Mouse (Mus musculus) liver, embryonic 13.5 days (tissue): Measurements from ENCODE around the gene Lamb3. TPM values are rescaled to one million over a fixed set of nuclear protein-coding genes. Genes with fewer than 3 reads are reported as not detected.
A peak's percentile ranks its signal among the peaks of the same experiment; 100 is the strongest.
"Not testable (repeated sequence)": the region's sequence is repeated elsewhere in the genome, so short reads cannot be mapped to it uniquely, and the experiment has no call there.

Experiments
- ATAC-seq: fragments of 200-750 bp; cut with Nextera tagmentation; 2 replicates; pipeline ENCODE4 v1.8.0; 2017; ENCODE audit warnings: low read depth, mild to moderate bottlenecking, moderate number of reproducible peaks, moderate library complexity
- DNase-seq: peaks from one replicate; pipeline ENCODE4 v3.0.0; 2022
- H3K27ac ChIP-seq: fragments of 300-500 bp; sonication (generic); 2 replicates; pipeline ENCODE4 v1.5.1; 2015; ENCODE audit warnings: moderate library complexity, mild to moderate bottlenecking, inconsistent platforms
- H3K27me3 ChIP-seq: fragments of 300-500 bp; sonication (generic); 2 replicates; pipeline ENCODE4 v1.6.1; 2015; ENCODE audit warnings: mild to moderate bottlenecking, inconsistent platforms
- H3K36me3 ChIP-seq: fragments of 300-500 bp; sonication (generic); 2 replicates; pipeline ENCODE4 v1.6.1; 2015; ENCODE audit warnings: mild to moderate bottlenecking, inconsistent platforms
- H3K4me1 ChIP-seq: fragments of 300-500 bp; sonication (generic); replicated peaks from 2 replicates; pipeline ENCODE4 v1.6.1; 2015; ENCODE audit warnings: inconsistent platforms
- H3K4me2 ChIP-seq: fragments of 300-500 bp; sonication (generic); 2 replicates; pipeline ENCODE4 v1.6.1; 2015; ENCODE audit warnings: inconsistent platforms, mild to moderate bottlenecking, moderate library complexity
- H3K4me3 ChIP-seq: fragments of 300-500 bp; sonication (generic); replicated peaks from 2 replicates; pipeline ENCODE4 v1.5.1; 2015; ENCODE audit warnings: mild to moderate bottlenecking, inconsistent platforms
- H3K9ac ChIP-seq: fragments of 300-500 bp; sonication (generic); 2 replicates; pipeline ENCODE4 v1.6.1; 2015; ENCODE audit warnings: mild to moderate bottlenecking, inconsistent platforms
- H3K9me3 ChIP-seq: fragments of 300-500 bp; sonication (generic); replicated peaks from 2 replicates; pipeline ENCODE4 v1.6.1; 2016; ENCODE audit warnings: inconsistent platforms
- whole genome bisulfite sequencing: fragments of 180-500 bp; shearing (Covaris S2); methylation state at CpG from one replicate; pipeline ENCODE4 v1.1.7; 2015; ENCODE audit not compliant: insufficient replicate concordance; 5-methylcytosine and 5-hydroxymethylcytosine counted together
- polyA plus RNA-seq: library from polyadenylated mRNA; unstranded; fragments of >200 nt; fragmentation: Nextera tagmentation; extraction: Ambion mirVana; gene quantifications from 2 replicates; pipeline ENCODE4 v1.2.1, GENCODE M21; 2015

Lamb3 gene
- polyA plus RNA-seq, 1 experiment from 2014 or later, result 0.25 TPM

GRCm38 (mm10) chr1:193265734-193266133 lies 58.2 kb downstream of the Lamb3 start:
- Histone ChIP-seq H3K27me3 (no peaks in the 10 kb centered on the region), H3K36me3 (no peaks in the 10 kb centered on the region), H3K4me3 (no peak overlapping the region), H3K4me1 (no peaks in the 10 kb centered on the region), H3K9me3 (no peaks in the 10 kb centered on the region), H3K9ac (no peak overlapping the region), H3K27ac (no peak overlapping the region), H3K4me2 (no peak overlapping the region)
- ATAC-seq (no peak), DNase-seq (no peak)

GRCm38 (mm10) chr1:193270965-193271763 lies 63.7 kb downstream of the Lamb3 start:
- ATAC-seq (no peak), DNase-seq (no peak)
- Histone ChIP-seq H3K9me3 (no peaks in the 10 kb centered on the region), H3K9ac (0 out of 2 replicates have a peak overlapping the region, but pooled peaks have one; percentile 71), H3K36me3 (no peaks in the 10 kb centered on the region), H3K4me1 (peaks cover 16% of the 10 kb centered on the region), H3K4me2 (peak overlapping the region; percentile 55), H3K27me3 (no peaks in the 10 kb centered on the region), H3K4me3 (peak overlapping the region; percentile 53; the same call in 1 of the 2 replicates), H3K27ac (no peak overlapping the region)
- WGBS, result 30% methylated on average over 6 of the region's 6 CpGs

GRCm38 (mm10) chr1:193272137-193272915 lies 64.8 kb downstream of the Lamb3 start:
- ATAC-seq (peak; percentile 28), DNase-seq (no peak)
- 31% methylated on average over 24 of the region's 24 CpGs for WGBS
- Histone ChIP-seq H3K36me3 (no peaks in the 10 kb centered on the region), H3K27ac (peak overlapping the region; percentile 73), H3K9me3 (no peaks in the 10 kb centered on the region), H3K27me3 (no peaks in the 10 kb centered on the region), H3K4me2 (peak overlapping the region; percentile 55), H3K4me1 (peaks cover 16% of the 10 kb centered on the region), H3K9ac (peak overlapping the region; percentile 71), H3K4me3 (peak overlapping the region; percentile 53)

- no peaks in the 10 kb centered on the region for H3K27me3 ChIP-seq
- no peaks in the 10 kb centered on the region for H3K36me3 ChIP-seq
- H3K27ac ChIP-seq, result peak within 1 kb of the TSS; percentile 77
- DNase-seq (peak; percentile 15), ATAC-seq (peak; percentile 76)
- peak within 1 kb of the TSS; percentile 55 for H3K4me2 ChIP-seq
- H3K9me3 ChIP-seq, result no peaks in the 10 kb centered on the region
- peak within 1 kb of the TSS; percentile 53 for H3K4me3 ChIP-seq
- peaks cover 18% of the 10 kb centered on the region for H3K4me1 ChIP-seq
- H3K9ac ChIP-seq, result peak within 1 kb of the TSS; percentile 71
- WGBS, result under 1% methylated on average over 19 of the region's 23 CpGs
Measured at GRCm38 (mm10) chr1:193272916-193273601, 65.6 kb downstream of the Lamb3 start, which contains the start of gene G0s2. G0s2 (minus strand) TSS chr1:193273217.

GRCm38 (mm10) chr1:193274407-193275071 lies 67.0 kb downstream of the Lamb3 start:
- H3K27ac ChIP-seq, result peak overlapping the region; percentile 41; the same call in 1 of the 2 replicates
- H3K4me3 ChIP-seq, result no peak overlapping the region
- no peak for DNase-seq
- peaks cover 21% of the 10 kb centered on the region for H3K4me1 ChIP-seq
- no peaks in the 10 kb centered on the region for H3K27me3 ChIP-seq
- 0 out of 2 replicates have a peak, but pooled peaks have one; percentile 22 for ATAC-seq
- no peak overlapping the region for H3K4me2 ChIP-seq
- no peak overlapping the region for H3K9ac ChIP-seq
- H3K9me3 ChIP-seq, result no peaks in the 10 kb centered on the region
- 47% methylated on average over 8 of the region's 8 CpGs for WGBS
- no peaks in the 10 kb centered on the region for H3K36me3 ChIP-seq

GRCm38 (mm10) chr1:193278414-193279045 lies 71.0 kb downstream of the Lamb3 start:
- peaks cover 13% of the 10 kb centered on the region for H3K4me1 ChIP-seq
- H3K4me2 ChIP-seq, result no peak overlapping the region
- H3K4me3 ChIP-seq, result no peak overlapping the region
- no peak for ATAC-seq
- H3K9ac ChIP-seq, result no peak overlapping the region
- H3K9me3 ChIP-seq, result no peaks in the 10 kb centered on the region
- H3K27me3 ChIP-seq, result no peaks in the 10 kb centered on the region
- H3K36me3 ChIP-seq, result no peaks in the 10 kb centered on the region
- DNase-seq, result no peak
- WGBS, result 41% methylated on average over 6 of the region's 6 CpGs
- no peak overlapping the region for H3K27ac ChIP-seq

GRCm38 (mm10) chr1:193279492-193279891 lies 72.0 kb downstream of the Lamb3 start:
- H3K27me3 ChIP-seq, result no peaks in the 10 kb centered on the region
- no peak overlapping the region for H3K4me3 ChIP-seq
- no peak for ATAC-seq
- H3K9me3 ChIP-seq, result no peaks in the 10 kb centered on the region
- H3K4me1 ChIP-seq, result peaks cover 13% of the 10 kb centered on the region
- H3K4me2 ChIP-seq, result no peak overlapping the region
- no peak for DNase-seq
- H3K27ac ChIP-seq, result no peak overlapping the region
- WGBS, result 41% methylated on average over 4 of the region's 4 CpGs
- H3K9ac ChIP-seq, result no peak overlapping the region
- H3K36me3 ChIP-seq, result no peaks in the 10 kb centered on the region

GRCm38 (mm10) chr1:193281344-193281743 lies 73.8 kb downstream of the Lamb3 start:
- Histone ChIP-seq H3K4me3 (no peak overlapping the region), H3K4me2 (no peak overlapping the region), H3K4me1 (0 out of 2 replicates have a peak, but pooled peaks cover 5% of the 10 kb centered on the region), H3K36me3 (no peaks in the 10 kb centered on the region), H3K9me3 (no peaks in the 10 kb centered on the region), H3K9ac (no peak overlapping the region), H3K27me3 (no peaks in the 10 kb centered on the region), H3K27ac (no peak overlapping the region)
- 54% methylated on average over 2 of the region's 2 CpGs for WGBS
- DNase-seq (no peak), ATAC-seq (no peak)

GRCm38 (mm10) chr1:193284228-193284779 lies 76.8 kb downstream of the Lamb3 start:
- Histone ChIP-seq H3K4me3 (no peak overlapping the region), H3K4me1 (0 out of 2 replicates have a peak, but pooled peaks cover 4% of the 10 kb centered on the region), H3K4me2 (no peak overlapping the region), H3K27me3 (no peaks in the 10 kb centered on the region), H3K36me3 (no peaks in the 10 kb centered on the region), H3K27ac (no peak overlapping the region), H3K9me3 (no peaks in the 10 kb centered on the region), H3K9ac (no peak overlapping the region)
- WGBS, result 64% methylated on average over 7 of the region's 7 CpGs
- peak; percentile 34; the same call in 1 of the 2 replicates for ATAC-seq
- no peak for DNase-seq

GRCm38 (mm10) chr1:193285766-193286325 lies 78.3 kb downstream of the Lamb3 start:
- WGBS, result 58% methylated on average over 3 of the region's 3 CpGs
- H3K9ac ChIP-seq, H3K27ac ChIP-seq, H3K4me1 ChIP-seq, H3K36me3 ChIP-seq, H3K4me3 ChIP-seq, H3K27me3 ChIP-seq, DNase-seq, ATAC-seq, H3K4me2 ChIP-seq, H3K9me3 ChIP-seq: not testable (repeated sequence)
